Mouse (Mus musculus): Measurements from ENCODE around the gene Srsf10. TPM values are rescaled to one million over a fixed set of nuclear protein-coding genes. Genes with fewer than 3 reads are reported as not detected.

Gene Srsf10
- polyA plus RNA-seq, 1 experiment from 2014 or later = 157 TPM

- H3K27me3 ChIP-seq (replicated peaks; ENCODE audit: control insufficient read depth, insufficient read depth, low read length) = no peaks in the 10 kb centered on the region
- ATAC-seq = no peak
- no peaks in the 10 kb centered on the region for H3K36me3 ChIP-seq (ENCODE audit: control insufficient read depth, insufficient read depth, low read length)
- H3K27ac ChIP-seq (ENCODE audit: low read length) = no peak overlapping the region
- H3K4me2 ChIP-seq (ENCODE audit: low read depth, low read length) = no peak overlapping the region
- no peaks in the 10 kb centered on the region for H3K9me3 ChIP-seq (ENCODE audit: control insufficient read depth, low read length)
- 90% methylated on average over 14 of the region's 14 CpGs for WGBS
- H3K4me3 ChIP-seq (ENCODE audit: low read length) = no peak overlapping the region
- H3K9ac ChIP-seq (ENCODE audit: low read depth, low read length) = no peak overlapping the region
- H3K4me1 ChIP-seq (ENCODE audit: control insufficient read depth, insufficient read depth, low read length) = peaks cover 22% of the 10 kb centered on the region
These were observed 1.5 kb upstream of the Srsf10 start for GRCm38 (mm10) chr4:135853987-135854546.

GRCm38 (mm10) chr4:135854630-135855029 lies 917 bp upstream of the Srsf10 start:
- Histone ChIP-seq H3K36me3 (ENCODE audit: control insufficient read depth, insufficient read depth, low read length) (no peaks in the 10 kb centered on the region), H3K4me1 (ENCODE audit: control insufficient read depth, insufficient read depth, low read length) (peaks cover 27% of the 10 kb centered on the region), H3K9me3 (ENCODE audit: control insufficient read depth, low read length) (no peaks in the 10 kb centered on the region), H3K9ac (ENCODE audit: low read depth, low read length) (peak overlapping the region; percentile 94), H3K4me3 (ENCODE audit: low read length) (peak overlapping the region; percentile 88), H3K27ac (ENCODE audit: low read length) (peak overlapping the region; percentile 98; the same call in 1 of the 2 replicates), H3K27me3 (replicated peaks; ENCODE audit: control insufficient read depth, insufficient read depth, low read length) (no peaks in the 10 kb centered on the region), H3K4me2 (ENCODE audit: low read depth, low read length) (peak overlapping the region; percentile 94)
- ATAC-seq = no peak
- 68% methylated on average over 11 of the region's 11 CpGs for WGBS

DNA sequence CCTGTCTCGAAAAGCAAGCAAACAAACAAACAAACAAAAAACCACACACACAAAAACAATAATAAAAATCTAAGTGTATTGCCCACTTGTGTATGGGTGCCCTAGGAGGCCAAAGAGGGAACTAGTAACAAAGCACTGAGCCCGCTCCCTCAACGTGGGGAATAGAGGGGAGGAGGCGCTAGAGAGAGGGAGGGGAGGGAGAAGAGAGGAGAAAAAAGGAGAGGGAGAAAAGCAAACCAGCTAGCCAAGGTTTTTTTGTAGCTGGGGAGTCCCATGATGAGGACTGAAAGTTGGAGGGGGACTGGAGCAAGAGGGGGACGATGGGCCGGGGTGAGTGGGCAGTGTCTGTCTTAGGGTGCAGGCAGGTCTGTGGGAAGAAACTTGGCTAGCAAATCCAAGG lies 467 bp upstream of the Srsf10 start:
- Histone ChIP-seq H3K4me3 (ENCODE audit: low read length) (peak overlapping the region; percentile 88), H3K27me3 (replicated peaks; ENCODE audit: control insufficient read depth, insufficient read depth, low read length) (no peaks in the 10 kb centered on the region), H3K9me3 (ENCODE audit: control insufficient read depth, low read length) (no peaks in the 10 kb centered on the region), H3K4me2 (ENCODE audit: low read depth, low read length) (peak overlapping the region; percentile 94), H3K9ac (ENCODE audit: low read depth, low read length) (peak overlapping the region; percentile 94), H3K4me1 (ENCODE audit: control insufficient read depth, insufficient read depth, low read length) (peaks cover 31% of the 10 kb centered on the region), H3K36me3 (ENCODE audit: control insufficient read depth, insufficient read depth, low read length) (no peaks in the 10 kb centered on the region), H3K27ac (ENCODE audit: low read length) (peak overlapping the region; percentile 98)
- 7% methylated on average over 6 of the region's 6 CpGs for WGBS
- ATAC-seq = peak; percentile 12

GRCm38 (mm10) chr4:135856223-135857091 lies 910 bp downstream of the Srsf10 start:
- peak overlapping the region; percentile 98 for H3K27ac ChIP-seq (ENCODE audit: low read length)
- WGBS = under 1% methylated on average over 86 of the region's 91 CpGs
- H3K4me3 ChIP-seq (ENCODE audit: low read length) = peak overlapping the region; percentile 88
- peaks cover 32% of the 10 kb centered on the region for H3K4me1 ChIP-seq (ENCODE audit: control insufficient read depth, insufficient read depth, low read length)
- H3K4me2 ChIP-seq (ENCODE audit: low read depth, low read length) = peak overlapping the region; percentile 64
- ATAC-seq = peak; percentile 79
- no peaks in the 10 kb centered on the region for H3K36me3 ChIP-seq (ENCODE audit: control insufficient read depth, insufficient read depth, low read length)
- H3K9me3 ChIP-seq (ENCODE audit: control insufficient read depth, low read length) = no peaks in the 10 kb centered on the region
- peak overlapping the region; percentile 89 for H3K9ac ChIP-seq (ENCODE audit: low read depth, low read length)
- no peaks in the 10 kb centered on the region for H3K27me3 ChIP-seq (replicated peaks; ENCODE audit: control insufficient read depth, insufficient read depth, low read length)

DNA sequence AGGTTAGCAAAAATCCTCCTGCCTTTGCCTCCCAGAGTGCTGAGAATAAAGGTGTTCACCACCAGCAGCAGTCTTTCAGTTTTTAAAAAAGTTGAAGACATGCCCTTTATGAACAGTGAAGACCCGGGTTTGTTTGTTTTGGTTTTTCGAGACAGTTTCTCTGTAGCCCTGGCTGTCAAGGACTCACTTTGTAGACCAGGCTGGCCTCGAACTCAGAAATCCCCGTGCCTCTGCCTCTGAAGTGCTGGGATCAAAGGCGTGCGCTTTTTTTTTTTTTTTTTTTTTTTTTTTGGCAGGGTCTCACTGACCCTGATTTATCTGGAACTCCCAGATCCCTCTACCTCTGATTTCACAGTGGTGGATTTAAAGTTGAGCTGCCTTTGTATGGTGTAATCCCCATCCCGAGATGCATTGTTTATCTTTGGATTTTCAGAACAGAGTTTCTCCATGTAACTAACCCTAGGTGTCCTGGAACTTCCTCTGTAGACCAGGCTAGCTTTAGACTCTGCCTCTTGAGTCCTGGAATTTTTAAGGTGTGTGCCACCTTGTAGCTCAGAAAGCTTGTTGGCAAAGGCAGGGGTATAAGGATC lies 2.1 kb downstream of the Srsf10 start:
- Histone ChIP-seq H3K27ac (ENCODE audit: low read length) (no peak overlapping the region), H3K4me1 (ENCODE audit: control insufficient read depth, insufficient read depth, low read length) (peaks cover 32% of the 10 kb centered on the region), H3K27me3 (replicated peaks; ENCODE audit: control insufficient read depth, insufficient read depth, low read length) (no peaks in the 10 kb centered on the region), H3K36me3 (ENCODE audit: control insufficient read depth, insufficient read depth, low read length) (peaks cover 4% of the 10 kb centered on the region; the same call in 1 of the 2 replicates), H3K4me2 (ENCODE audit: low read depth, low read length) (peak overlapping the region; percentile 64), H3K9ac (ENCODE audit: low read depth, low read length) (peak overlapping the region; percentile 57), H3K9me3 (ENCODE audit: control insufficient read depth, low read length) (no peaks in the 10 kb centered on the region), H3K4me3 (ENCODE audit: low read length) (peak overlapping the region; percentile 88)
- ATAC-seq = no peak
- WGBS = 3% methylated on average over 7 of the region's 7 CpGs

DNA sequence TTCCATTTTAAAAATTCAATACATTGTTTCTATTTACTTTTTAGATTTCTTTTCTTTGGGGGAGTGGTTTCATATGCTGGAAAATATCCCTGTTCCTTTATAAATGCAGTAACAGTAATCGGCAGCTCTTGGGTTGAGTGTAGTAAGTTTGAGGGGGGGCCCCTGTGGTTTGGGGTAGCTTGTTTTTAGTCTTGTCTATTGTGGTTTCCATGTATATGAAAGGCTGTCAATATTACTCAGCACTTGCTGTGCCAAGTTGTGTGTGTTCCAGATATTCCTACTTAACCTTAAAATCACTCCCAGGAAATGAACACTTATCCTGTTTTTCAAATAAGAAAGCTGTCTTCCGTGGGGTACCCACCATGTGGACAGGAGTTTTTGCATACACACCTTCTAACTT lies 13.4 kb downstream of the Srsf10 start:
- WGBS = 47% methylated on average over 2 of the region's 2 CpGs
- no peaks in the 10 kb centered on the region; the same call in 1 of the 2 replicates for H3K36me3 ChIP-seq (ENCODE audit: control insufficient read depth, insufficient read depth, low read length)
- H3K9me3 ChIP-seq (ENCODE audit: control insufficient read depth, low read length) = no peaks in the 10 kb centered on the region
- H3K27ac ChIP-seq (ENCODE audit: low read length) = peak overlapping the region; percentile 51; the same call in 1 of the 2 replicates
- H3K4me1 ChIP-seq (ENCODE audit: control insufficient read depth, insufficient read depth, low read length) = peaks cover 16% of the 10 kb centered on the region
- H3K27me3 ChIP-seq (replicated peaks; ENCODE audit: control insufficient read depth, insufficient read depth, low read length) = no peaks in the 10 kb centered on the region
- H3K4me3 ChIP-seq (ENCODE audit: low read length) = no peak overlapping the region
- no peak overlapping the region for H3K9ac ChIP-seq (ENCODE audit: low read depth, low read length)
- ATAC-seq = no peak
- no peak overlapping the region for H3K4me2 ChIP-seq (ENCODE audit: low read depth, low read length)

GRCm38 (mm10) chr4:135870227-135871023 lies 14.9 kb downstream of the Srsf10 start:
- WGBS = 16% methylated on average over 2 of the region's 2 CpGs
- H3K4me2 ChIP-seq (ENCODE audit: low read depth, low read length) = peak overlapping the region; percentile 28
- H3K4me3 ChIP-seq (ENCODE audit: low read length) = peak overlapping the region; percentile 18; the same call in 1 of the 2 replicates
- no peak overlapping the region; the same call in 1 of the 2 replicates for H3K9ac ChIP-seq (ENCODE audit: low read depth, low read length)
- no peak overlapping the region for H3K27ac ChIP-seq (ENCODE audit: low read length)
- no peaks in the 10 kb centered on the region for H3K27me3 ChIP-seq (replicated peaks; ENCODE audit: control insufficient read depth, insufficient read depth, low read length)
- no peak for ATAC-seq
- H3K4me1 ChIP-seq (ENCODE audit: control insufficient read depth, insufficient read depth, low read length) = peaks cover 26% of the 10 kb centered on the region
- no peaks in the 10 kb centered on the region for H3K9me3 ChIP-seq (ENCODE audit: control insufficient read depth, low read length)
- H3K36me3 ChIP-seq (ENCODE audit: control insufficient read depth, insufficient read depth, low read length) = no peaks in the 10 kb centered on the region; the same call in 1 of the 2 replicates

DNA sequence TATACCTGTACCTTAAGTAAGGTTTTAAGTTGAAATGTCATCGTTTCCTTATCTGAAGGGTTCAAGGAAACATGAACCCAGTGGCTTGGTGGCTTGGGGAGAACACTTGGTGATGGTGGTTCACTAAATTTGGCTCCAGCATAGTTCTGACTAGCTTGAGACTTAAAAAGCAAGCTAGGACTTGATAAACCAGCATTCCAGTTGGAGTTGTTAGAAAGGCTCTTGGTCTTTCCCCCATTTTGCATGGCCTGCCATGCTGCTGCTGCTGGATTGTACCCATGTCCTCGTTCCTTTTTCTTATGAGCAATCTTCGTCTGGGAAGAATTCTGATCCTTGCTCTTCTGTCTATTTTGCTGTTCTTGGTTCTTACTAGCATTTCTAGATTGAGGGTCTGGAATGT lies 16.5 kb downstream of the Srsf10 start:
- Histone ChIP-seq H3K27ac (ENCODE audit: low read length) (peak overlapping the region; percentile 39; the same call in 1 of the 2 replicates), H3K4me2 (ENCODE audit: low read depth, low read length) (peak overlapping the region; percentile 75), H3K4me1 (ENCODE audit: control insufficient read depth, insufficient read depth, low read length) (peaks cover 41% of the 10 kb centered on the region), H3K4me3 (ENCODE audit: low read length) (peak overlapping the region; percentile 78), H3K27me3 (replicated peaks; ENCODE audit: control insufficient read depth, insufficient read depth, low read length) (no peaks in the 10 kb centered on the region), H3K9me3 (ENCODE audit: control insufficient read depth, low read length) (no peaks in the 10 kb centered on the region), H3K36me3 (ENCODE audit: control insufficient read depth, insufficient read depth, low read length) (no peaks in the 10 kb centered on the region; the same call in 1 of the 2 replicates), H3K9ac (ENCODE audit: low read depth, low read length) (peak overlapping the region; percentile 88; the same call in 1 of the 2 replicates)
- 25% methylated on average over 3 of the region's 3 CpGs for WGBS
- ATAC-seq = no peak
